Comparison of ENCODE assay signal across 16 mouse cellular contexts in genomic region chr19:16511081-16511420, GRCm38 (mm10).
DNase-seq lines count a peak whose midpoint lies in the region; ATAC-seq and TF ChIP-seq lines count a peak whose summit lies in the region.
"Had no signal": no experiment of that assay in that cellular context is flagged by ENCODE, and none has a peak within 500 bp of the region (broad histone marks: within the 10 kb centered on the region; RNA-seq: fewer than 3 reads in every experiment).

No protein-coding gene starts in this region.

- no peak for DNase-seq in intestine, embryonic 14.5 days (ENCODE audit: low spot score)
- DNase-seq in yolk sac, embryonic 10.5 days (ENCODE audit: low spot score): peak; percentile 23
- DNase-seq in layer of hippocampus, adult 9-10 months (ENCODE audit: low spot score): no peak
- DNase-seq in left cerebral cortex, adult 11 months (ENCODE audit: low spot score): no peak
- DNase-seq in frontal cortex, postnatal 10 days (ENCODE audit: low spot score in 2 of 2): no peak
- DNase-seq: cerebellum, postnatal 10 days; gastrocnemius, postnatal 36 days; kidney, adult 11 months; kidney, postnatal 4 days had no signal

- no peak for TF ChIP-seq CTCF in intestine, postnatal 0 days (IDR thresholded peaks at IDR 0.05; ENCODE audit: low read depth)

- no peak overlapping the region for H3K4me3 ChIP-seq in intestine, embryonic 14.5 days (ENCODE audit: low read depth, low read length)
- no peak overlapping the region for H3K4me3 ChIP-seq in intestine, postnatal 0 days (ENCODE audit: low read depth, low read length)
- peak overlapping the region; percentile 36 for H3K4me3 ChIP-seq in erythroblast, embryonic 14.5 days (replicated peaks)
- peak overlapping the region; percentile 25; the same call in 1 of the 2 replicates for H3K4me3 ChIP-seq in liver, embryonic 15.5 days (replicated peaks)
- H3K4me3 ChIP-seq: embryonic facial prominence, embryonic 12.5 days; lung, embryonic 15.5 days had no signal

- H3K9me3 ChIP-seq in intestine, embryonic 14.5 days (ENCODE audit: control insufficient read depth, low read length): 0 out of 2 replicates have a peak, but pooled peaks cover 5% of the 10 kb centered on the region
- H3K9me3 ChIP-seq in intestine, postnatal 0 days (ENCODE audit: control insufficient read depth): no peaks in the 10 kb centered on the region
- no peaks in the 10 kb centered on the region for H3K9me3 ChIP-seq in erythroblast, embryonic 14.5 days (ENCODE audit: control insufficient read depth, low read length)
- H3K9me3 ChIP-seq in liver, embryonic 15.5 days (replicated peaks): no peaks in the 10 kb centered on the region
- H3K9me3 ChIP-seq: embryonic facial prominence, embryonic 12.5 days; lung, embryonic 15.5 days had no signal

- no peak overlapping the region for H3K9ac ChIP-seq in intestine, embryonic 14.5 days (ENCODE audit: low read length)
- no peak overlapping the region for H3K9ac ChIP-seq in intestine, postnatal 0 days (ENCODE audit: low read depth, low read length)
- 0 out of 2 replicates have a peak overlapping the region, but pooled peaks have one; percentile 7 for H3K9ac ChIP-seq in liver, embryonic 15.5 days
- H3K9ac ChIP-seq: embryonic facial prominence, embryonic 12.5 days; lung, embryonic 15.5 days had no signal

- no peak overlapping the region for H3K27ac ChIP-seq in intestine, embryonic 14.5 days (ENCODE audit: low read depth)
- no peak overlapping the region for H3K27ac ChIP-seq in intestine, postnatal 0 days (ENCODE audit: low read depth, low read length)
- H3K27ac ChIP-seq in liver, embryonic 15.5 days (replicated peaks): peak overlapping the region; percentile 83
- H3K27ac ChIP-seq: embryonic facial prominence, embryonic 12.5 days; lung, embryonic 15.5 days had no signal

- ATAC-seq in intestine, embryonic 14.5 days (replicated peaks; ENCODE audit: low FRiP score, low TSS enrichment, low read depth): 0 out of 2 replicates have a peak, but pooled peaks have one; percentile 8
- ATAC-seq in intestine, postnatal 0 days: no peak
- ATAC-seq in liver, embryonic 15.5 days (ENCODE audit: insufficient read depth): peak; percentile 98
- ATAC-seq: forebrain, embryonic 14.5 days had no signal

- 30% methylated on average over 2 of the region's 2 CpGs for WGBS in intestine, embryonic 14.5 days
- 47% methylated on average over 2 of the region's 2 CpGs for WGBS in intestine, postnatal 0 days
- 15% methylated on average over 2 of the region's 2 CpGs for WGBS in liver, embryonic 15.5 days (ENCODE audit: insufficient replicate concordance)

- H3K4me1 ChIP-seq in intestine, embryonic 14.5 days (replicated peaks; ENCODE audit: control insufficient read depth, insufficient read depth, low read length): peaks cover 8% of the 10 kb centered on the region
- H3K4me1 ChIP-seq in intestine, postnatal 0 days (replicated peaks; ENCODE audit: control insufficient read depth, insufficient read depth, low read length): no peaks in the 10 kb centered on the region; the same call in 1 of the 2 replicates
- H3K4me1 ChIP-seq in erythroblast, embryonic 14.5 days (ENCODE audit: control insufficient read depth): peaks cover 41% of the 10 kb centered on the region
- H3K4me1 ChIP-seq in liver, embryonic 15.5 days (replicated peaks): peaks cover 35% of the 10 kb centered on the region
- H3K4me1 ChIP-seq: embryonic facial prominence, embryonic 12.5 days had no signal

- no peaks in the 10 kb centered on the region for H3K27me3 ChIP-seq in intestine, embryonic 14.5 days (replicated peaks; ENCODE audit: control insufficient read depth, insufficient read depth, low read length)
- H3K27me3 ChIP-seq in intestine, postnatal 0 days (replicated peaks; ENCODE audit: control insufficient read depth, insufficient read depth, low read length): no peaks in the 10 kb centered on the region
- no peaks in the 10 kb centered on the region for H3K27me3 ChIP-seq in erythroblast, embryonic 14.5 days (ENCODE audit: control insufficient read depth)
- H3K27me3 ChIP-seq in liver, embryonic 15.5 days: no peaks in the 10 kb centered on the region
- H3K27me3 ChIP-seq: embryonic facial prominence, embryonic 12.5 days; lung, embryonic 15.5 days had no signal

- H3K4me2 ChIP-seq in intestine, embryonic 14.5 days (ENCODE audit: low read length): no peak overlapping the region
- H3K4me2 ChIP-seq in intestine, postnatal 0 days (replicated peaks; ENCODE audit: low read depth): no peak overlapping the region
- peak overlapping the region; percentile 64 for H3K4me2 ChIP-seq in liver, embryonic 15.5 days
- H3K4me2 ChIP-seq: embryonic facial prominence, embryonic 12.5 days; lung, embryonic 15.5 days; midbrain, embryonic 11.5 days had no signal

- no peaks in the 10 kb centered on the region for H3K36me3 ChIP-seq in intestine, embryonic 14.5 days (ENCODE audit: control insufficient read depth, insufficient read depth, low read length)
- no peaks in the 10 kb centered on the region for H3K36me3 ChIP-seq in intestine, postnatal 0 days (ENCODE audit: control insufficient read depth, insufficient read depth)
- H3K36me3 ChIP-seq in erythroblast, embryonic 14.5 days (ENCODE audit: control insufficient read depth): no peaks in the 10 kb centered on the region
- H3K36me3 ChIP-seq in liver, embryonic 15.5 days (replicated peaks): no peaks in the 10 kb centered on the region
- H3K36me3 ChIP-seq: embryonic facial prominence, embryonic 12.5 days; lung, embryonic 15.5 days had no signal

Comparison
In these comparisons a context has a peak if more than half of its experiments do, and no peak if none do; other contexts are left out.
1. H3K4me3 ChIP-seq: peak in erythroblast, embryonic 14.5 days (single experiment) and liver, embryonic 15.5 days (single experiment); none in intestine, embryonic 14.5 days (single experiment) and intestine, postnatal 0 days (single experiment).